Mouse (Mus musculus): ENCODE data around the gene Gm20715. TPM values are rescaled to one million over a fixed set of nuclear protein-coding genes. Genes with fewer than 3 reads are reported as not detected.
A peak's percentile ranks its signal among the peaks of the same experiment; 100 is the strongest.
"Not testable (repeated sequence)": the region's sequence is repeated elsewhere in the genome, so short reads cannot be mapped to it uniquely, and the experiment has no call there.

Gm20715 gene
- polyA plus RNA-seq (2015; fragmentation: Nextera tagmentation; extraction: Ambion mirVana) = not detected in 2 replicates

DNA sequence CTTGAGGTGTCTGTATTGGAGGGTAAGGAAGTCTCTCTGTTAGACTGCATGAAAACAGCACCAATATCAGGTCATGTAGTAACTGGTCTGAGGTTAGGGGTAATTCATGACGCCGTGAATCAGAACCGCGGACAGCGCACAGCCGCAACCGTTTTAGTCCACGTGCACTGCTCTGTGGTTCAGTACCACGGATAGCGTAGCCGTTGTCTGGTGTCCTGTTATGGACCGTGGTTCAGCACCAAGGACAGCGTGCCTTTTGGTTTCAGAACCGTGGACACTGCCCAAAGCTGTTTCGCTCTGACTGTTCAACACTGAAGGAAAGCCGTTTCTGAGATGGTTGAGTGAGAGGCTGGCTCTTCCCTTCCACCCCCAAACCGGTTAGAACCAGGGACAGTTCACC is at the start of gene Gm20715:
Gene Gm20715 (plus strand): TSS at position 235 of the 400 bp plus-strand sequence.
- no peak within 1 kb of the TSS for H3K4me2 ChIP-seq (ENCODE audit: low read depth, low read length)
- H3K9me3 ChIP-seq (ENCODE audit: control insufficient read depth, low read length) = no peaks in the 10 kb centered on the region
- peak; percentile 96 for ATAC-seq
- no peak within 1 kb of the TSS for H3K9ac ChIP-seq (ENCODE audit: low read depth, low read length)
- WGBS = 1% methylated on average over 17 of the region's 17 CpGs
- no peaks in the 10 kb centered on the region for H3K27me3 ChIP-seq (replicated peaks; ENCODE audit: control insufficient read depth, insufficient read depth, low read length)
- no peak within 1 kb of the TSS for H3K27ac ChIP-seq (ENCODE audit: low read length)
- no peaks in the 10 kb centered on the region for H3K36me3 ChIP-seq (ENCODE audit: control insufficient read depth, insufficient read depth, low read length)
- H3K4me1 ChIP-seq (ENCODE audit: control insufficient read depth, insufficient read depth, low read length) = no peaks in the 10 kb centered on the region
- H3K4me3 ChIP-seq (ENCODE audit: low read length) = no peak within 1 kb of the TSS

DNA sequence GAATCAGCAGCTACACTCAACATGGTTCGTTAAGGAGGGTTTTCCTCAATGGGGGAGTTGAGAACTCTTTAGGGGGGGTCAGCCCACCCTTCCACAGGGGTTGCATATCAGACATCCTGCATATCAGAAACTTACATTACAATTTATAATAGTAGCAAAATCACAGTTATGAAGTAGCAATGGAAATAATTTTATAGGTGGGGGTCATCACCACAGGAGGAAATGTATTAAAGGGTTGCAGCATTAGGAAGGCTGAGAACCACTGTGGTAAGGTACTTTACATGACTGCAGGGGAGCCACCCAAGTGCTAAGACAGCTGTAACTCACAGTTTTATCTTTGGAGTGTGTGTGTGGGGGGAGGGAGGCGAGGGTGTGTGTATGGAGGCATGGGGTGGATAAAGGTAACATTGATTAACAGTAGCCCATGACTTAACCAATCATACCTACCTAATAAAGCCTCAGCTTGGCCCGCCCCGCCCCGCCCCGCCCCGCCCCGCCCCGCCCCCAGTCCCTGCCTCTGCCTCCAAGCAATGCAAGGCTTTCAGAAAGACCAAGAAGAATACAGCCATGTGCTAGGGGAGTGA is 49.5 kb upstream of the Gm20715 start:
- Histone ChIP-seq H3K27me3 (replicated peaks; ENCODE audit: control insufficient read depth, insufficient read depth, low read length) (no peaks in the 10 kb centered on the region), H3K9ac (ENCODE audit: low read depth, low read length) (no peak overlapping the region), H3K4me3 (ENCODE audit: low read length) (no peak overlapping the region), H3K4me2 (ENCODE audit: low read depth, low read length) (no peak overlapping the region), H3K36me3 (ENCODE audit: control insufficient read depth, insufficient read depth, low read length) (no peaks in the 10 kb centered on the region), H3K4me1 (ENCODE audit: control insufficient read depth, insufficient read depth, low read length) (peaks cover 9% of the 10 kb centered on the region), H3K27ac (ENCODE audit: low read length) (no peak overlapping the region), H3K9me3 (ENCODE audit: control insufficient read depth, low read length) (no peaks in the 10 kb centered on the region)
- ATAC-seq = no peak
- WGBS = 46% methylated on average over 2 of the region's 9 CpGs

DNA sequence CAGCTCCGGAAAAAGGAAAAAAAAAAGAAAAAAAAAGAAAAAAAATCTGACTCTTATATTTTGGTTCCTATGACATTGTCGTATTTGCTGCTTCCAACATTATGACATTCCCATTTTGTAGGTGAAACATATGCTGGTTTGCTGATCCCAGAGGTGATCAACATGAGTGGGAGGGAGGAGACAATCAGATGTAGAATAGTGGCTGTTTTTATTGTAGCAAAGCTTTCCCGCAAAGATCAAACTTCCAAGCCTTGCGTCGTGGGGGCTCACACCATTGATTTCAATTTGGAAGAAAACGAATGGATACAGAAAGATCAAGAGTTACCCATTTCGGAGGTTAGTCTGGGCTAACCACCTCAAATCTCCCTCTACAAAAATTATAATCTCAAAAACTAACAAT is 48.3 kb upstream of the Gm20715 start:
- 24% methylated on average over 7 of the region's 7 CpGs for WGBS
- H3K36me3 ChIP-seq (ENCODE audit: control insufficient read depth, insufficient read depth, low read length) = no peaks in the 10 kb centered on the region
- H3K4me2 ChIP-seq (ENCODE audit: low read depth, low read length) = peak overlapping the region; percentile 50
- ATAC-seq = no peak
- peak overlapping the region; percentile 61 for H3K9ac ChIP-seq (ENCODE audit: low read depth, low read length)
- H3K9me3 ChIP-seq (ENCODE audit: control insufficient read depth, low read length) = no peaks in the 10 kb centered on the region
- peak overlapping the region; percentile 38; the same call in 1 of the 2 replicates for H3K27ac ChIP-seq (ENCODE audit: low read length)
- H3K27me3 ChIP-seq (replicated peaks; ENCODE audit: control insufficient read depth, insufficient read depth, low read length) = no peaks in the 10 kb centered on the region
- peaks cover 9% of the 10 kb centered on the region for H3K4me1 ChIP-seq (ENCODE audit: control insufficient read depth, insufficient read depth, low read length)
- peak overlapping the region; percentile 67 for H3K4me3 ChIP-seq (ENCODE audit: low read length)

DNA sequence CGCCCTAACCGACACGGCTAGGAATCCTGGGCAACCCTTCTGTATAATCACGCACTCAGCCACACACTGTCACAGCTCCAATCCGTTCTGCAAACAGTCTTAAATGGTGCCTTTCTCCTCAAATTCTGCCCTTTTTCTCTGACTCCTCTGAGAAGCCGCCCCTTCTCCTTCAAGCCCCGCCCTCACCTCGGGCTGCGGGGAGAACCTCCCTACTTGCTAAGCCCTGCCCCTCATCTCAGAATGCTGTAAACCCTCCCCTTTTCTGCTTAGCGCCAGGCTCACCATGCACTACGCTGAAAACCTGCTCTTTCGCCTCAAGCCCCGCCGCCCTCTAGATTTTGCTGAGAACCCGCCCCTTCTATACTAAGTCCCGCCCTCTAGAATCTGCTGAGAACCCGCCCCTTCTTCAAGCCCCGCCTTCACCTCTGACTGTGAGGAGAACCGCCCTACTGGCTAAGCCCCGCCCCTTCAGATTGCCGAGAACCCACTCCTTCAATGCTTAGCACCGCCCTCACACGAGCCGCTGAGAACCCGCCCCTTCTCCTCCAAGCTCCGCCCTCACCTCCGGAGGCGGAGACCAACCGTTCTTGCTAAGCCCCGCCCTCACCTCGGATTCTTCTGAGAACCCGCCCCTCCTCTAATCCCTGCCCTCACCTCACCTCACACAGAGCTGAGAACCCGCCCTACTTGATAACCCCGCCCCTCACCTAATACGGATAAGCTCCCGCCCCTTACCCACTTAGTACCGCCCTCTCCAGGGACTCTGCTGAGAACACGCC is 47.6 kb upstream of the Gm20715 start:
- Histone ChIP-seq H3K27me3 (replicated peaks; ENCODE audit: control insufficient read depth, insufficient read depth, low read length) (no peaks in the 10 kb centered on the region), H3K4me2 (ENCODE audit: low read depth, low read length) (peak overlapping the region; percentile 80), H3K27ac (ENCODE audit: low read length) (peak overlapping the region; percentile 91), H3K4me3 (ENCODE audit: low read length) (peak overlapping the region; percentile 67), H3K4me1 (ENCODE audit: control insufficient read depth, insufficient read depth, low read length) (peaks cover 9% of the 10 kb centered on the region), H3K36me3 (ENCODE audit: control insufficient read depth, insufficient read depth, low read length) (no peaks in the 10 kb centered on the region), H3K9ac (ENCODE audit: low read depth, low read length) (peak overlapping the region; percentile 61), H3K9me3 (ENCODE audit: control insufficient read depth, low read length) (no peaks in the 10 kb centered on the region)
- peak; percentile 93 for ATAC-seq
- under 1% methylated on average over 38 of the region's 38 CpGs for WGBS

DNA sequence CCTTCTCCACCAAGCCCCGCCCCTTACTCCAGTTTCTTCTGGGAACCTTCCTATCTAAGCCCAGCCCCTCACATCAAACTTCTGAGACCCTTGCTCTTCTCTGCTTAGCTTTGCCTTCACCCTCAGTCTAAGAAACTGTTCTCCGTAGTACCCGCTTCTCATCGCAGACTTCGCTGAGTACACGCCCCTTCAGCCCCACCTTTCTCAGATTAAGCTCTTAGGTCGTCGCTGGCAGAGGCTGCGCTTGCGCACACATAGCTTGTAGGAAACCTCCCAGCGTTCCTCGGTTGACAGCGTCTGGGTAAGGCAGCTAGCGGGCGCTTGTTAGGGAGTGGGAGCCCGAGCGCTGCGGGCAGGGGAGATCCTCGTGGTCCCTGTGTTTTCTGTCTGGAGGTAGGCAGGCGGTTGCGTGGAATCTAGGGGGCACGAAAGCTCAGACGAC is 47.0 kb upstream of the Gm20715 start, which contains the start of gene Zfp78:
Gene Zfp78 (plus strand): TSS at position 234 of the 442 bp plus-strand sequence.
- WGBS = under 1% methylated on average over 23 of the region's 23 CpGs

DNA sequence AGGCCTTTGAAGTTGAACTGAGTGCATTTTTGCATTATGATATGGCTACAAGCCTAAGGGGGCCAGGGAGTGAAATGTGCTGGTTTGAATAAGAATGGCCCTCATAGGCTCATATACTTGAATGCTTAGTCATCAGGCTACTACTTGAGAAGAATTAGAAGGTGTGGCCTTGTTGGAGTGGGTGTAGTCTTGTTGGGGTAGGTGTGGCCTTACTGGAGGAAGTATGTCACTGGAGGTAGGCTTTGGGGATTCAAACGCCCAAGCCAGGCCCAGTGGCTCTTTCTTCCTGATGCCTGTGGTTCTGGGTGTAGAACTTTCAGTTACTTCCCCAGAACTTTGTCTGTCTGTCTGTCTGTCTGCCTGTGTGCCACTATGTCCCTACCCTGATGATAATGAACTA is 45.3 kb upstream of the Gm20715 start:
- Histone ChIP-seq H3K4me2 (ENCODE audit: low read depth, low read length) (no peak overlapping the region), H3K27ac (ENCODE audit: low read length) (no peak overlapping the region), H3K4me1 (ENCODE audit: control insufficient read depth, insufficient read depth, low read length) (peaks cover 9% of the 10 kb centered on the region), H3K27me3 (replicated peaks; ENCODE audit: control insufficient read depth, insufficient read depth, low read length) (no peaks in the 10 kb centered on the region), H3K9ac (ENCODE audit: low read depth, low read length) (no peak overlapping the region), H3K4me3 (ENCODE audit: low read length) (no peak overlapping the region), H3K36me3 (ENCODE audit: control insufficient read depth, insufficient read depth, low read length) (no peaks in the 10 kb centered on the region), H3K9me3 (ENCODE audit: control insufficient read depth, low read length) (no peaks in the 10 kb centered on the region)
- WGBS = 52% methylated on average over 1 of the region's 1 CpGs
- no peak for ATAC-seq

More for the DNA sequence above, 47.0 kb upstream of the Gm20715 start, which contains the start of gene Zfp78:
- Histone ChIP-seq H3K9me3 (ENCODE audit: control insufficient read depth, low read length) (no peaks in the 10 kb centered on the region), H3K4me3 (ENCODE audit: low read length) (peak within 1 kb of the TSS; percentile 67), H3K9ac (ENCODE audit: low read depth, low read length) (peak within 1 kb of the TSS; percentile 83), H3K4me1 (ENCODE audit: control insufficient read depth, insufficient read depth, low read length) (peaks cover 9% of the 10 kb centered on the region), H3K36me3 (ENCODE audit: control insufficient read depth, insufficient read depth, low read length) (no peaks in the 10 kb centered on the region), H3K4me2 (ENCODE audit: low read depth, low read length) (peak within 1 kb of the TSS; percentile 80), H3K27ac (ENCODE audit: low read length) (peak within 1 kb of the TSS; percentile 91), H3K27me3 (replicated peaks; ENCODE audit: control insufficient read depth, insufficient read depth, low read length) (no peaks in the 10 kb centered on the region)
- peak; percentile 85 for ATAC-seq

DNA sequence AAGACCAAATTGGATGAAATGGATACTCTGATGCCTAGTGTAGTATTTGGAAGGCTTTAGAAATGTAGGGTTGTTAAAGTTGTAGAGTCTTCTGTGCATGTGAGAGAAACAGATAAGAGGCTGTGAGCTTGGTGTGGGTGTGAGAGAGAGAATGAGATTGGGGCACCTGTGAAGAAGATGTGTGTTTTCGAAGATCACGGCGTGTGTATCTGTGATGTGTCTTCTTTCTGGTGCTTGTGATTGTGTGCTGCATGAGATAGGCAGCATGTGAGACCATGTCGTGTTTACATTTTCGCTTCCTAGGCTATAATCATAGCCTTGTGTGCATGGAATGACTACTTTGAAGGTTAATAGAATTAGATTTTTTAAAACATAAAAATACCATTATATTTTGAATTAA is 42.9 kb upstream of the Gm20715 start:
- H3K27ac ChIP-seq (ENCODE audit: low read length) = no peak overlapping the region
- no peak overlapping the region for H3K9ac ChIP-seq (ENCODE audit: low read depth, low read length)
- H3K4me3 ChIP-seq (ENCODE audit: low read length) = no peak overlapping the region
- H3K4me2 ChIP-seq (ENCODE audit: low read depth, low read length) = no peak overlapping the region
- peaks cover 6% of the 10 kb centered on the region for H3K4me1 ChIP-seq (ENCODE audit: control insufficient read depth, insufficient read depth, low read length)
- ATAC-seq = no peak
- 94% methylated on average over 5 of the region's 5 CpGs for WGBS
- no peaks in the 10 kb centered on the region for H3K36me3 ChIP-seq (ENCODE audit: control insufficient read depth, insufficient read depth, low read length)
- H3K27me3 ChIP-seq (replicated peaks; ENCODE audit: control insufficient read depth, insufficient read depth, low read length) = no peaks in the 10 kb centered on the region
- H3K9me3 ChIP-seq (ENCODE audit: control insufficient read depth, low read length) = no peaks in the 10 kb centered on the region

DNA sequence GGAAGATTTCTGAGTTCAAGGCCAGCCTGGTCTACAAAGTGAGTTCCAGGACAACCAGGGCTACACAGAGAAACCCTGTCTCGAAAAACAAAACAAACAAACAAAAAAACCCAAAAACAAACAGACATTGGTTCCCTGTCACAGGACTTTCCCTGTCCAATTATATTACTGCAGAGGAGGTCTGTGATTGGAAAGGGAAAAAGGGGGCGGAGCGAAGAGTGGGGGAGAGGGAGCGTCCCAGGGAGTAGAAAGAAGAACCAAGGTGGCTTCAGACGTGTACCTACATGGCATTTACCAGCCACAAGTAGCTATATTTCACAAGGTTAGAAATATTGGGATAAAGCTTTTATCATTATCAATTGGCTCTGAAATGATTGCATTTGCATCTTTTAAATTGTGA is 41.9 kb upstream of the Gm20715 start:
- 83% methylated on average over 5 of the region's 5 CpGs for WGBS
- not testable (repeated sequence) for H3K27ac ChIP-seq (ENCODE audit: low read length); H3K27me3 ChIP-seq (replicated peaks; ENCODE audit: control insufficient read depth, insufficient read depth, low read length); H3K9me3 ChIP-seq (ENCODE audit: control insufficient read depth, low read length); H3K4me3 ChIP-seq (ENCODE audit: low read length); ATAC-seq; H3K9ac ChIP-seq (ENCODE audit: low read depth, low read length); H3K4me2 ChIP-seq (ENCODE audit: low read depth, low read length); H3K4me1 ChIP-seq (ENCODE audit: control insufficient read depth, insufficient read depth, low read length); H3K36me3 ChIP-seq (ENCODE audit: control insufficient read depth, insufficient read depth, low read length)

DNA sequence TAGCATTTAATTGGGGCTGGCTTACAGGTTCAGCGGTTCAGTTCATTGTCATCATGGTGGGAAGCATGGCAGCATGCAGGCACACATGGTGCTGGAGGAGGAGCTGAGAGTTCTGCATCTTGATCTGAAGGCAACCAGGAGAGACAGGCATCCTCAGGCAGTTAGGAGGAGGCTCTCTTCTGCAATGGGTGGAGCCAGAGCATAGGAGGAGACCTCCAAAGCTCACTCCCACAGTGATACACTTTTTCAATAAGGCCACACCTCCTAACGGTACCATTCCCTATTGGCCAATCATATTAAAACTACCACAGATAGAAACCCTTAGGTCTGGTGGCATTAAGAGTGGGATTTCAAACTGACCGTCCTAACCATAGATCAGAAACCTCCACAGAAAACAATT is 40.6 kb upstream of the Gm20715 start:
- no peaks in the 10 kb centered on the region for H3K36me3 ChIP-seq (ENCODE audit: control insufficient read depth, insufficient read depth, low read length)
- H3K4me3 ChIP-seq (ENCODE audit: low read length) = no peak overlapping the region
- no peaks in the 10 kb centered on the region for H3K9me3 ChIP-seq (ENCODE audit: control insufficient read depth, low read length)
- no peak for ATAC-seq
- no peak overlapping the region for H3K9ac ChIP-seq (ENCODE audit: low read depth, low read length)
- H3K4me1 ChIP-seq (ENCODE audit: control insufficient read depth, insufficient read depth, low read length) = no peaks in the 10 kb centered on the region
- H3K4me2 ChIP-seq (ENCODE audit: low read depth, low read length) = no peak overlapping the region
- H3K27ac ChIP-seq (ENCODE audit: low read length) = no peak overlapping the region
- WGBS = 84% methylated on average over 3 of the region's 3 CpGs
- no peaks in the 10 kb centered on the region for H3K27me3 ChIP-seq (replicated peaks; ENCODE audit: control insufficient read depth, insufficient read depth, low read length)

All from intestine, embryonic 16.5 days (tissue).